Mouse (Mus musculus) liver, embryonic 16.5 days (tissue): ENCODE data around the gene Gm1123. TPM values are rescaled to one million over a fixed set of nuclear protein-coding genes. Genes with fewer than 3 reads are reported as not detected.

Experiments used
- ATAC-seq: fragments of 200-750 bp; cut with Nextera tagmentation; 2 replicates; pipeline ENCODE4 v1.8.0; 2017; ENCODE audit warnings: low read depth, mild to moderate bottlenecking, moderate number of reproducible peaks, moderate library complexity
- H3K27ac ChIP-seq: fragments of 300-500 bp; sonication (generic); 2 replicates; pipeline ENCODE4 v1.5.1; 2014; ENCODE audit warnings: mild to moderate bottlenecking, low read length
- H3K27me3 ChIP-seq: fragments of 300-500 bp; sonication (generic); 2 replicates; pipeline ENCODE4 v1.6.1; 2014; ENCODE audit warnings: low read depth, low read length, mixed read lengths; ENCODE audit not compliant: control insufficient read depth, insufficient read depth
- H3K36me3 ChIP-seq: fragments of 300-500 bp; sonication (generic); 2 replicates; pipeline ENCODE4 v1.6.1; 2014; ENCODE audit warnings: mild to moderate bottlenecking; ENCODE audit not compliant: control insufficient read depth, insufficient read depth
- H3K4me1 ChIP-seq: fragments of 300-500 bp; sonication (generic); 2 replicates; pipeline ENCODE4 v1.6.1; 2014; ENCODE audit warnings: low read depth, low read length, mixed read lengths; ENCODE audit not compliant: control insufficient read depth
- H3K4me2 ChIP-seq: fragments of 300-500 bp; sonication (generic); 2 replicates; pipeline ENCODE4 v1.6.1; 2014; ENCODE audit warnings: low read depth, low read length, mixed read lengths
- H3K4me3 ChIP-seq: fragments of 300-500 bp; sonication (generic); 2 replicates; pipeline ENCODE4 v1.5.1; 2014; ENCODE audit warnings: low read depth, mild to moderate bottlenecking, low read length
- H3K9ac ChIP-seq: fragments of 300-500 bp; sonication (generic); 2 replicates; pipeline ENCODE4 v1.6.1; 2014; ENCODE audit warnings: low read depth, low read length
- H3K9me3 ChIP-seq: fragments of 300-500 bp; sonication (generic); replicated peaks from 2 replicates; pipeline ENCODE4 v1.6.1; 2016; ENCODE audit warnings: low read length; ENCODE audit not compliant: control insufficient read depth
- WGBS: fragments of 180-500 bp; shearing (Covaris S2); extraction: QIAGEN DNeasy Blood & Tissue Kit; methylation state at CpG from one replicate; pipeline ENCODE4 v1.1.7; 2014; ENCODE audit not compliant: insufficient replicate concordance; 5-methylcytosine and 5-hydroxymethylcytosine counted together
- polyA plus RNA-seq: library from polyadenylated mRNA; unstranded; fragments of >200 nt; fragmentation: Nextera tagmentation; extraction: Ambion mirVana; gene quantifications from 2 replicates; pipeline ENCODE4 v1.2.1, GENCODE M21; 2015

Gm1123 gene
- 0.15 TPM in 1 of 2 replicates, not detected in the other for polyA plus RNA-seq

DNA sequence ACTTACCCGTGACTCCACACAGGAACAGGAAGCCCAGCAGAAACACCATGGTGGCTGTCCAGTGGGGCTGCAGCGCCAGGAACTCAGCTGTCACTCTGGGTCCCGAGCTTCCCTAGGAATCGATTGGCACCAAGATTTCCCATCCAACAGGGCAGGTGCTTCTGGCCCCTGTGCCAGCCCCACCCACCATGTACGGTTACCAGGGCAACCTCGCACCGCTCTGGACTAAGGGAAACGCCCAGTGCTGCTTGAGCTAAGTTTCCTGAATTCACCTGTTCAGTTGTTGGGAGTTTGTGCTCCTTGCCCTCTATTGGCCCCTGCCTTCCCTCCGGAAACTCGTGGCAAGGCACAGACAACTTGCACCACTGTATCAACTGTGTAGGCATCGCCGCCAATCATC, at the start of gene Gm1123:
Gm1123 (minus strand) TSS at position 141 of the 400 bp plus-strand sequence.
- Histone ChIP-seq H3K27me3 (no peaks in the 10 kb centered on the region), H3K9ac (no peak within 1 kb of the TSS), H3K27ac (no peak within 1 kb of the TSS), H3K4me2 (no peak within 1 kb of the TSS), H3K4me1 (no peaks in the 10 kb centered on the region), H3K36me3 (peaks cover 3% of the 10 kb centered on the region), H3K9me3 (no peaks in the 10 kb centered on the region), H3K4me3 (no peak within 1 kb of the TSS)
- WGBS: 70% methylated on average over 12 of the region's 12 CpGs
- ATAC-seq: no peak

GRCm38 (mm10) chr9:99081718-99082117, 46.2 kb upstream of the Gm1123 start:
- Histone ChIP-seq H3K4me3 (no peak overlapping the region), H3K27me3 (no peaks in the 10 kb centered on the region), H3K9me3 (no peaks in the 10 kb centered on the region), H3K4me2 (no peak overlapping the region), H3K36me3 (no peaks in the 10 kb centered on the region), H3K27ac (no peak overlapping the region), H3K4me1 (no peaks in the 10 kb centered on the region), H3K9ac (no peak overlapping the region)
- ATAC-seq: no peak
- 83% methylated on average over 5 of the region's 5 CpGs for WGBS

DNA sequence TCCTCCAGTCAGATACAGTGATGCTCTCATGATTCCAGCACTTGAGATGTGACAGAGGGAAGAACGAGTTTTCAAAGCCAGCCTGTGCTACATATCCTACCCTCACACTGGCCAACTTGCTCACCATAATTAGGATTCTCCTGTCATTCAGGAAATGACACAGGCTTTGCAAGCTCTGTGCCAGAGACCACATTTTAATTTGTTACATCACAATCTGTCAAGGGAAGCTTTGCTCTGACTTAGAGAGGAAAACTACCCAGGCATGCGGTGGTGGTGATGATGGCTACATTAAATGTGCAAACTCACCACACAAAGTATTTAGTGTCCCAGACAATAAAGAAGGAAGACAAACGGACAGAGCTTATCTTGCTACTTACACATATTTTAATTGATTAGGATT, 45.8 kb upstream of the Gm1123 start:
- Histone ChIP-seq H3K4me1 (no peaks in the 10 kb centered on the region), H3K4me3 (no peak overlapping the region), H3K9ac (no peak overlapping the region), H3K36me3 (no peaks in the 10 kb centered on the region), H3K27ac (no peak overlapping the region), H3K9me3 (no peaks in the 10 kb centered on the region), H3K4me2 (no peak overlapping the region), H3K27me3 (no peaks in the 10 kb centered on the region)
- no peak for ATAC-seq
- WGBS: 43% methylated on average over 3 of the region's 3 CpGs

DNA sequence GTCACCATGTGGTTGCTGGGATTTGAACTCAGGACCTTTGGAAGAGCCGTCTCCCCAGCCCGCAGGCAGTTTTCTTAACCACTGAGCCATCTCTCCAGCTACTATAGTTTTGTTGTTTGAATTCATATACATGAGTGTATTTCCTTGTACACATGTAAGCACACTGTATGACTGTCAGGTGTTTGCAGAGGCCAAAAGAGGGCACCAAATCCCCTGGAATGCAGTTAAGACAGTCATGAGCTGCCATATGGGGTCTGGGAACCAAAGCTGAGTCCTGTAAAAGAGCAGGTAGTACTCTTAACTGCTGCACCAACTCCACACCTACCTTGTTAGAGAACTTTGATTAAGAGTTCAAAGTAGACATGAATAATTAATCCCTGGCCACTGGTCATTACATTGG, 45.1 kb upstream of the Gm1123 start:
- no peak overlapping the region for H3K9ac ChIP-seq
- H3K9me3 ChIP-seq: no peaks in the 10 kb centered on the region
- no peak overlapping the region for H3K4me3 ChIP-seq
- H3K27me3 ChIP-seq: no peaks in the 10 kb centered on the region
- H3K36me3 ChIP-seq: no peaks in the 10 kb centered on the region
- no peak for ATAC-seq
- H3K4me1 ChIP-seq: no peaks in the 10 kb centered on the region
- H3K4me2 ChIP-seq: no peak overlapping the region
- WGBS: 82% methylated on average over 2 of the region's 2 CpGs
- no peak overlapping the region for H3K27ac ChIP-seq

- 24% methylated on average over 2 of the region's 2 CpGs for WGBS
- ATAC-seq: no peak
- no peak overlapping the region for H3K9ac ChIP-seq
- no peaks in the 10 kb centered on the region for H3K27me3 ChIP-seq
- no peak overlapping the region for H3K4me3 ChIP-seq
- H3K9me3 ChIP-seq: no peaks in the 10 kb centered on the region
- no peaks in the 10 kb centered on the region for H3K4me1 ChIP-seq
- no peak overlapping the region for H3K4me2 ChIP-seq
- peaks cover 6% of the 10 kb centered on the region for H3K36me3 ChIP-seq
- H3K27ac ChIP-seq: no peak overlapping the region
These were observed 38.9 kb upstream of the Gm1123 start for GRCm38 (mm10) chr9:99074462-99074861.

DNA sequence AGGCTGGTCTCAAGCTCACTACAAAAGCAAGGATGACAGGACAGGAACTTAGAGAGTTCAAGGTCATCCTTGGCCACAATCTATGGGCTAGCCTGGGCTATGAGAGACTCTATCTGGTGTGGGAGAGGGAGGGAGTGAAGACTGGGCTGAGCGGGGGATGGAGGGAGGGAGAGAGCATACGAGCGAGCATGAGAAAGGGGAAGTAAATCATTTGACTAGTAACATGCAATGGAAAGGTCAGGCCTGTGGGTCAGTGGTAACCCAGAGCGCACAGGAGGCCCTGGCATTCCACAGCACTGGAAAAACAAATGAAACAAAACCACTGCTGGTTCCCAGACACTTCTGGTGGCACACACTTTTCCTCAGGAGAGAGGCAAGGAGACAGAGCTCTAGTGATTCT, 37.0 kb upstream of the Gm1123 start:
- Histone ChIP-seq H3K27ac (no peak overlapping the region), H3K36me3 (peaks cover 6% of the 10 kb centered on the region), H3K9ac (no peak overlapping the region), H3K27me3 (no peaks in the 10 kb centered on the region), H3K9me3 (no peaks in the 10 kb centered on the region), H3K4me3 (no peak overlapping the region), H3K4me2 (no peak overlapping the region), H3K4me1 (no peaks in the 10 kb centered on the region)
- WGBS: 64% methylated on average over 4 of the region's 4 CpGs
- ATAC-seq: no peak

- Histone ChIP-seq H3K36me3 (peaks cover 6% of the 10 kb centered on the region), H3K4me3 (no peak overlapping the region), H3K27ac (no peak overlapping the region), H3K27me3 (no peaks in the 10 kb centered on the region), H3K4me2 (no peak overlapping the region), H3K4me1 (no peaks in the 10 kb centered on the region), H3K9ac (no peak overlapping the region), H3K9me3 (no peaks in the 10 kb centered on the region)
- WGBS: 78% methylated on average over 5 of the region's 5 CpGs
- ATAC-seq: no peak
These were observed 29.8 kb upstream of the Gm1123 start for GRCm38 (mm10) chr9:99065311-99065710.

- Histone ChIP-seq H3K27me3 (no peaks in the 10 kb centered on the region), H3K27ac (no peak overlapping the region), H3K9me3 (no peaks in the 10 kb centered on the region), H3K4me2 (no peak overlapping the region), H3K4me1 (no peaks in the 10 kb centered on the region), H3K4me3 (no peak overlapping the region), H3K9ac (no peak overlapping the region), H3K36me3 (no peaks in the 10 kb centered on the region; the same call in 1 of the 2 replicates)
- no peak for ATAC-seq
- 52% methylated on average over 2 of the region's 2 CpGs for WGBS
These were observed 28.7 kb upstream of the Gm1123 start for GRCm38 (mm10) chr9:99064216-99064615.

- no peak overlapping the region for H3K4me3 ChIP-seq
- H3K4me2 ChIP-seq: no peak overlapping the region
- H3K9me3 ChIP-seq: no peaks in the 10 kb centered on the region
- ATAC-seq: peak; percentile 62
- no peaks in the 10 kb centered on the region for H3K4me1 ChIP-seq
- H3K27ac ChIP-seq: no peak overlapping the region
- H3K36me3 ChIP-seq: no peaks in the 10 kb centered on the region; the same call in 1 of the 2 replicates
- no peak overlapping the region for H3K9ac ChIP-seq
- 35% methylated on average over 7 of the region's 7 CpGs for WGBS
- H3K27me3 ChIP-seq: no peaks in the 10 kb centered on the region
These were observed 27.0 kb upstream of the Gm1123 start for GRCm38 (mm10) chr9:99062544-99062943.
